Mouse (Mus musculus) layer of hippocampus, adult 2 months (tissue): ENCODE measurements around the gene Pamr1. TPM values are rescaled to one million over a fixed set of nuclear protein-coding genes. Genes with fewer than 3 reads are reported as not detected.
A peak's percentile ranks its signal among the peaks of the same experiment; 100 is the strongest.

ENCODE experiments used
- DNase-seq, 2 experiments: peaks; one replicate each; pipeline ENCODE4 v3.0.0; 2022; ENCODE audit warnings: low spot score in 2 of 2
- H3K27ac ChIP-seq: fragments of 200-600 bp; 2 replicates; pipeline ENCODE4 v1.8.1; 2022
- H3K4me3 ChIP-seq: fragments of 200-600 bp; 2 replicates; pipeline ENCODE4 v1.8.1; 2022; ENCODE audit warnings: mild to moderate bottlenecking
- CTCF ChIP-seq: fragments of 200-600 bp; conservative IDR thresholded peaks from 2 replicates; pipeline ENCODE4 v1.8.1; 2022; ENCODE audit warnings: antibody characterized with exemption, mild to moderate bottlenecking, moderate library complexity
- total RNA-seq, 2 experiments: library from RNA; stranded (reverse); gene quantifications; 2 replicates each; pipeline ENCODE4 v1.2.3; 2021

Gene Pamr1
- total RNA-seq, 2 experiments from 2014 or later, result 8.0 to 8.3 TPM

- no peak for TF ChIP-seq CTCF
- H3K27ac ChIP-seq, result no peak overlapping the region
- H3K4me3 ChIP-seq, result no peak overlapping the region
- DNase-seq, result no peak
Observed at GRCm38 (mm10) chr2:102551594-102551993, 1.8 kb downstream of the Pamr1 start.

GRCm38 (mm10) chr2:102552095-102552537 lies 2.3 kb downstream of the Pamr1 start:
- no peak for TF ChIP-seq CTCF
- no peak overlapping the region for H3K4me3 ChIP-seq
- DNase-seq, result no peak

GRCm38 (mm10) chr2:102557085-102557484 lies 7.3 kb downstream of the Pamr1 start:
- no peak overlapping the region for H3K27ac ChIP-seq
- no peak for TF ChIP-seq CTCF
- no peak for DNase-seq
- no peak overlapping the region for H3K4me3 ChIP-seq

More at GRCm38 (mm10) chr2:102552095-102552537, 2.3 kb downstream of the Pamr1 start:
- no peak overlapping the region for H3K27ac ChIP-seq

- Histone ChIP-seq H3K27ac (no peak overlapping the region), H3K4me3 (no peak overlapping the region)
- no peak for TF ChIP-seq CTCF
- no peak for DNase-seq
Observed at GRCm38 (mm10) chr2:102558965-102559364, 9.2 kb downstream of the Pamr1 start.

GRCm38 (mm10) chr2:102563848-102564247 lies 14.0 kb downstream of the Pamr1 start:
- no peak for DNase-seq
- Histone ChIP-seq H3K4me3 (no peak overlapping the region), H3K27ac (no peak overlapping the region)
- no peak for TF ChIP-seq CTCF

- Histone ChIP-seq H3K27ac (no peak overlapping the region), H3K4me3 (no peak overlapping the region)
- TF ChIP-seq CTCF, result no peak
- DNase-seq, result no peak
Observed at GRCm38 (mm10) chr2:102579248-102579647, 29.4 kb downstream of the Pamr1 start.

- peak; percentile 63 to 64 for DNase-seq
- TF ChIP-seq CTCF, result peak; percentile 95
- H3K27ac ChIP-seq, result peak overlapping the region; percentile 63; the same call in 1 of the 2 replicates
- H3K4me3 ChIP-seq, result no peak overlapping the region
Observed at GRCm38 (mm10) chr2:102589977-102590376, 40.2 kb downstream of the Pamr1 start.

GRCm38 (mm10) chr2:102594535-102594934 lies 44.7 kb downstream of the Pamr1 start:
- no peak overlapping the region for H3K4me3 ChIP-seq
- no peak for DNase-seq
- TF ChIP-seq CTCF, result no peak
- H3K27ac ChIP-seq, result peak overlapping the region; percentile 39

GRCm38 (mm10) chr2:102595395-102596130 lies 45.8 kb downstream of the Pamr1 start:
- no peak for DNase-seq
- TF ChIP-seq CTCF, result no peak
- no peak overlapping the region for H3K4me3 ChIP-seq
- no peak overlapping the region for H3K27ac ChIP-seq

GRCm38 (mm10) chr2:102598911-102599721 lies 49.3 kb downstream of the Pamr1 start:
- no peak for TF ChIP-seq CTCF
- H3K27ac ChIP-seq, result peak overlapping the region; percentile 91
- peak; percentile 50 to 70 for DNase-seq
- H3K4me3 ChIP-seq, result no peak overlapping the region; the same call in 1 of the 2 replicates

- TF ChIP-seq CTCF, result no peak
- H3K27ac ChIP-seq, result peak overlapping the region; percentile 39; the same call in 1 of the 2 replicates
- no peak overlapping the region for H3K4me3 ChIP-seq
- DNase-seq, result no peak
Observed at GRCm38 (mm10) chr2:102600516-102600915, 50.7 kb downstream of the Pamr1 start.

- DNase-seq, result no peak
- H3K27ac ChIP-seq, result no peak overlapping the region
- no peak for TF ChIP-seq CTCF
- H3K4me3 ChIP-seq, result no peak overlapping the region
Observed at GRCm38 (mm10) chr2:102610485-102610884, 60.7 kb downstream of the Pamr1 start.

- no peak for TF ChIP-seq CTCF
- no peak for DNase-seq
- peak overlapping the region; percentile 32; the same call in 1 of the 2 replicates for H3K27ac ChIP-seq
- no peak overlapping the region for H3K4me3 ChIP-seq
Observed at GRCm38 (mm10) chr2:102616637-102617036, 66.8 kb downstream of the Pamr1 start.
